Mouse (Mus musculus) heart, postnatal 0 days (tissue): Measurements from ENCODE around the gene Tlr6. TPM values are rescaled to one million over a fixed set of nuclear protein-coding genes. Genes with fewer than 3 reads are reported as not detected.

Experiments
- ATAC-seq: fragments of 200-750 bp; cut with Nextera tagmentation; 2 replicates; pipeline ENCODE4 v1.8.0; 2017; ENCODE audit warnings: low read depth, moderate number of reproducible peaks, moderate library complexity; ENCODE audit not compliant: insufficient read depth
- DNase-seq: peaks from one replicate; pipeline ENCODE4 v3.0.0-alpha.2; 2016; ENCODE audit warnings: low spot score
- H3K27ac ChIP-seq: fragments of 300-500 bp; sonication (generic); 2 replicates; pipeline ENCODE4 v1.5.1; 2014; ENCODE audit warnings: low read depth, mild to moderate bottlenecking
- H3K27me3 ChIP-seq: fragments of 300-500 bp; sonication (generic); 2 replicates; pipeline ENCODE4 v1.6.1; 2014; ENCODE audit warnings: low read length, mixed read lengths; ENCODE audit not compliant: control insufficient read depth, insufficient read depth
- H3K36me3 ChIP-seq: fragments of 300-500 bp; sonication (generic); replicated peaks from 2 replicates; pipeline ENCODE4 v1.6.1; 2014; ENCODE audit warnings: low read length, mixed read lengths; ENCODE audit not compliant: control insufficient read depth, insufficient read depth
- H3K4me1 ChIP-seq: fragments of 300-500 bp; sonication (generic); 2 replicates; pipeline ENCODE4 v1.6.1; 2014; ENCODE audit warnings: antibody characterized with exemption; ENCODE audit not compliant: control insufficient read depth, insufficient read depth
- H3K4me2 ChIP-seq: fragments of 300-500 bp; sonication (generic); 2 replicates; pipeline ENCODE4 v1.6.1; 2014; ENCODE audit warnings: low read depth, mild to moderate bottlenecking, low read length, moderate library complexity
- H3K4me3 ChIP-seq: fragments of 300-500 bp; sonication (generic); 2 replicates; pipeline ENCODE4 v1.5.1; 2014; ENCODE audit warnings: low read depth, low read length
- H3K9ac ChIP-seq: fragments of 300-500 bp; sonication (generic); replicated peaks from 2 replicates; pipeline ENCODE4 v1.6.1; 2014; ENCODE audit warnings: low read depth, low read length, mixed read lengths
- H3K9me3 ChIP-seq: fragments of 300-500 bp; sonication (generic); replicated peaks from 2 replicates; pipeline ENCODE4 v1.6.1; 2016; ENCODE audit warnings: low read length; ENCODE audit not compliant: control insufficient read depth
- CTCF ChIP-seq: IDR thresholded peaks from 2 replicates; pipeline ENCODE4 v1.5.1; 2016; ENCODE audit warnings: antibody characterized with exemption, control low read depth, low read depth
- EP300 ChIP-seq: IDR thresholded peaks from 2 replicates; pipeline ENCODE4 v1.6.1; 2016; ENCODE audit warnings: antibody characterized with exemption, low read depth
- WGBS: fragments of 180-500 bp; shearing (Covaris S2); extraction: QIAGEN DNeasy Blood & Tissue Kit; methylation state at CpG from one replicate; pipeline ENCODE4 v1.1.7; 2014; 5-methylcytosine and 5-hydroxymethylcytosine counted together
- polyA plus RNA-seq: library from polyadenylated mRNA; unstranded; fragments of >200 nt; fragmentation: Nextera tagmentation; extraction: Ambion mirVana; gene quantifications from 2 replicates; pipeline ENCODE4 v1.2.1, GENCODE M21; 2015
- total RNA-seq: library from RNA; depleted of rRNA; stranded (reverse); fragments of >200 nt; gene quantifications from 2 replicates; pipeline ENCODE4 v1.2.3, GENCODE M21; 2014; ENCODE audit warnings: low replicate concordance

Gene Tlr6
- total and polyA plus RNA-seq, 2 experiments from 2014 or later, result 0.11 to 0.41 TPM

DNA sequence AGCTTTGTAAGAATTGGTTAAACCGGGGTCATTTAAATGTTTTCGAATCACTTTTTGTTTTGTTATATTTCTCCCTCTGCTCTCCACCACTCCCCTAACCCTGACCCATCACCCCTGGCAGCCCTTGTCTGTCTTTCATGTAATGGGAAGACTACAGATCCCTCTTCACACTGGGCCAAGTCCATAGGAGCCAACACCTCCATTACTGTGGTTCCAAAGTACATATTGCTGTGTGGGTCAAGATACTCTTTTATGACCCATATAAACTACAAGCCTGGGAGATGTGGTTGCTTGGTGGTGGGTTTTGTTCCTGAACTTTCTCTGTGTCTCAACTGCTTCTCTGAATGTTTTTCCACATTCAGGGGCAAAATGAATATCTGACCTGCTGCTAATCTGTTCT lies 35.5 kb upstream of the Tlr6 start:
- Histone ChIP-seq H3K4me2 (no peak overlapping the region), H3K4me1 (no peaks in the 10 kb centered on the region), H3K27me3 (no peaks in the 10 kb centered on the region), H3K4me3 (no peak overlapping the region), H3K27ac (no peak overlapping the region), H3K9ac (no peak overlapping the region), H3K9me3 (no peaks in the 10 kb centered on the region), H3K36me3 (peaks cover 23% of the 10 kb centered on the region; the same call in 1 of the 2 replicates)
- no peak for TF ChIP-seq CTCF
- TF ChIP-seq EP300, result no peak
- ATAC-seq, result no peak
- DNase-seq, result no peak
- WGBS, result 94% methylated on average over 2 of the region's 2 CpGs

- H3K27ac ChIP-seq, result no peak overlapping the region
- no peak overlapping the region for H3K4me3 ChIP-seq
- TF ChIP-seq CTCF (peak; percentile 24), EP300 (no peak)
- 34% methylated on average over 8 of the region's 8 CpGs for WGBS
- no peak for ATAC-seq
- H3K4me1 ChIP-seq, result peaks cover 11% of the 10 kb centered on the region
- H3K9me3 ChIP-seq, result no peaks in the 10 kb centered on the region
- H3K9ac ChIP-seq, result no peak overlapping the region
- H3K36me3 ChIP-seq, result peaks cover 20% of the 10 kb centered on the region
- no peak for DNase-seq
- no peak overlapping the region for H3K4me2 ChIP-seq
- H3K27me3 ChIP-seq, result no peaks in the 10 kb centered on the region
Measured at GRCm38 (mm10) chr5:64992540-64992939, 32.6 kb upstream of the Tlr6 start.

- no peak for TF ChIP-seq CTCF
- no peak for TF ChIP-seq EP300
- 89% methylated on average over 1 of the region's 1 CpGs for WGBS
- Histone ChIP-seq H3K9ac (no peak overlapping the region), H3K27me3 (no peaks in the 10 kb centered on the region), H3K4me1 (peaks cover 23% of the 10 kb centered on the region), H3K36me3 (peaks cover 16% of the 10 kb centered on the region), H3K4me3 (no peak overlapping the region), H3K9me3 (no peaks in the 10 kb centered on the region), H3K4me2 (no peak overlapping the region), H3K27ac (no peak overlapping the region)
- no peak for ATAC-seq
- no peak for DNase-seq
Measured at GRCm38 (mm10) chr5:64989940-64990339, 30.0 kb upstream of the Tlr6 start.

DNA sequence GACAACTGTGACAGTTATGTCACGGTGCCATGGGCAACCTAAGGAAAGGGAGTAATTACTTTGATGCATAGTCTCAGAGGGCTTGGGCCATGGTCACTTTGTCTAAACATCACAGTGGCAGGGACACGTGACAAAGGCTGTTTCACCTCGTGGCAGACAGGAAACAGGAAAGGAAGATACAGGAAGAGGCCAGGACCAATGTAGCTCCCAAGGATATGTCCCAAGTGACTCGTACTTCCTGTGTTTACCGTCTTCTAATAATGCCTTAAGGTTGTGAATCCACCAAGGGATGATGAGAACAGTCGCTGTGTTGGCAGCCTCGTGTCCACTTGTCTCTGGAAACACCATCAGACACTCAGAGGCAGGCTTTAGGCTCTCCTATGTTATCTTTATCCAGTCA lies 26.1 kb upstream of the Tlr6 start:
- DNase-seq (peak; percentile 27), ATAC-seq (0 out of 2 replicates have a peak, but pooled peaks have one; percentile 49)
- Histone ChIP-seq H3K36me3 (peaks cover 48% of the 10 kb centered on the region), H3K9ac (no peak overlapping the region), H3K4me3 (no peak overlapping the region), H3K27me3 (no peaks in the 10 kb centered on the region), H3K4me2 (no peak overlapping the region), H3K9me3 (no peaks in the 10 kb centered on the region), H3K4me1 (peaks cover 23% of the 10 kb centered on the region), H3K27ac (peak overlapping the region; percentile 9)
- TF ChIP-seq EP300 (0 out of 2 replicates have a peak, but pooled peaks have one; percentile 29), CTCF (no peak)
- WGBS, result 45% methylated on average over 7 of the region's 7 CpGs

- no peak overlapping the region for H3K4me3 ChIP-seq
- H3K27me3 ChIP-seq, result no peaks in the 10 kb centered on the region
- WGBS, result 63% methylated on average over 8 of the region's 8 CpGs
- H3K4me2 ChIP-seq, result no peak overlapping the region
- no peak for ATAC-seq
- no peak overlapping the region for H3K27ac ChIP-seq
- no peak for TF ChIP-seq EP300
- no peak for TF ChIP-seq CTCF
- no peak overlapping the region for H3K9ac ChIP-seq
- H3K9me3 ChIP-seq, result no peaks in the 10 kb centered on the region
- no peak for DNase-seq
- peaks cover 25% of the 10 kb centered on the region for H3K36me3 ChIP-seq
- no peaks in the 10 kb centered on the region for H3K4me1 ChIP-seq
Measured at GRCm38 (mm10) chr5:64977128-64977527, 17.2 kb upstream of the Tlr6 start.

- WGBS, result 67% methylated on average over 5 of the region's 5 CpGs
- DNase-seq, result no peak
- no peaks in the 10 kb centered on the region; the same call in 1 of the 2 replicates for H3K4me1 ChIP-seq
Measured at GRCm38 (mm10) chr5:64975121-64975520, 15.2 kb upstream of the Tlr6 start.

More at GRCm38 (mm10) chr5:64975121-64975520, 15.2 kb upstream of the Tlr6 start:
- no peak for ATAC-seq
- Histone ChIP-seq H3K27ac (no peak overlapping the region), H3K27me3 (no peaks in the 10 kb centered on the region), H3K9ac (no peak overlapping the region), H3K4me2 (no peak overlapping the region), H3K9me3 (no peaks in the 10 kb centered on the region), H3K36me3 (peaks cover 6% of the 10 kb centered on the region), H3K4me3 (no peak overlapping the region)
- TF ChIP-seq EP300 (no peak), CTCF (no peak)
